8 mouse cellular contexts compared by ENCODE assay signal in the genomic region with DNA sequence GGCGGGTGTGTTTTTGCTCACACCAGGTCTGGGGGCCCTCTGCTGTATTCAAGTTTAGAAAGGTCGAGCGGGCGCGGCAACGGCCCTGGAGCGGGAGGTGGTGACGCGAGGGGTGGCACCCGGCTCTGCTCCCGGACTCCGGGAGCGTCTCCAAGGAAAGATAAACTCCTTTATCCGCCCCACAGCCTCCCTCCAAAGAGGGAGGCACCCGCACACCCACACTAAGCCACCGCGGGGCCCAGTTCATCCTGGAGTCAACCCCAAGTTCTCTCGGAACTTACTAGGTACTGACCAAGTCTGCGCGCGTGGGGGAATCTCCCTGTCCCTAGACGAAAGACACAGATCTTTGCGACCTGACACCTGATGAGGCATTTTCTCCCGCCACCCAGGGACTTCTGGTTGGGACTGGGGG. TPM values are rescaled to one million over a fixed set of nuclear protein-coding genes. Genes with fewer than 3 reads are reported as not detected.
DNase-seq lines count a peak whose midpoint lies in the region; ATAC-seq and TF ChIP-seq lines count a peak whose summit lies in the region.

No protein-coding gene starts in this region.

- H3K36me3 ChIP-seq in kidney, adult 2 months (ENCODE audit: control insufficient read depth, insufficient read depth, low read length), result peaks cover 8% of the 10 kb centered on the region
- H3K36me3 ChIP-seq in heart, embryonic 16.5 days (ENCODE audit: control insufficient read depth, insufficient read depth), result no peaks in the 10 kb centered on the region
- H3K36me3 ChIP-seq in midbrain, embryonic 15.5 days (replicated peaks), result no peaks in the 10 kb centered on the region

- peak overlapping the region; percentile 78 for H3K4me3 ChIP-seq in kidney, adult 2 months (ENCODE audit: insufficient read depth, low read depth, low read length)
- peak overlapping the region; percentile 64 for H3K4me3 ChIP-seq in heart, embryonic 16.5 days (ENCODE audit: low read length)
- peak overlapping the region; percentile 73 for H3K4me3 ChIP-seq in midbrain, embryonic 15.5 days

- peak overlapping the region; percentile 82 for H3K27ac ChIP-seq in kidney, adult 2 months (ENCODE audit: insufficient read depth, low read depth, low read length)
- H3K27ac ChIP-seq in heart, embryonic 16.5 days (ENCODE audit: low read length), result no peak overlapping the region
- no peak overlapping the region for H3K27ac ChIP-seq in midbrain, embryonic 15.5 days

- H3K9ac ChIP-seq in heart, embryonic 16.5 days (ENCODE audit: low read length), result peak overlapping the region; percentile 68
- no peak overlapping the region for H3K9ac ChIP-seq in midbrain, embryonic 15.5 days

- H3K9me3 ChIP-seq in heart, embryonic 16.5 days (replicated peaks; ENCODE audit: control insufficient read depth, low read length), result no peaks in the 10 kb centered on the region
- no peaks in the 10 kb centered on the region for H3K9me3 ChIP-seq in midbrain, embryonic 15.5 days

- peak overlapping the region; percentile 79 for H3K4me2 ChIP-seq in heart, embryonic 16.5 days (ENCODE audit: low read depth, low read length)
- peak overlapping the region; percentile 94 for H3K4me2 ChIP-seq in midbrain, embryonic 15.5 days

- no peak for TF ChIP-seq CTCF in kidney, adult 2 months (conservative IDR thresholded peaks at IDR 0.05; ENCODE audit: insufficient read depth, insufficient read length, low read depth, low read length)

- WGBS in kidney, adult 2 months, result 2% methylated on average over 24 of the region's 24 CpGs
- under 1% methylated on average over 24 of the region's 24 CpGs for WGBS in heart, embryonic 16.5 days
- 0% methylated on average over 24 of the region's 24 CpGs for WGBS in midbrain, embryonic 15.5 days

- no peaks in the 10 kb centered on the region for H3K27me3 ChIP-seq in kidney, adult 2 months (replicated peaks; ENCODE audit: control insufficient read depth, insufficient read depth, low read length)
- no peaks in the 10 kb centered on the region for H3K27me3 ChIP-seq in heart, embryonic 16.5 days (ENCODE audit: control insufficient read depth, insufficient read depth, low read length)
- peaks cover 14% of the 10 kb centered on the region; the same call in 1 of the 2 replicates for H3K27me3 ChIP-seq in midbrain, embryonic 15.5 days (replicated peaks)

- ATAC-seq in common myeloid progenitor, adult 5-6 weeks (replicated peaks; ENCODE audit: low read depth, poor library complexity, severe bottlenecking), result peak; percentile 9
- ATAC-seq in heart, embryonic 16.5 days (replicated peaks; ENCODE audit: extremely low read depth, insufficient read depth, low FRiP score), result 0 out of 2 replicates have a peak, but pooled peaks have one; percentile 10
- 0 out of 2 replicates have a peak, but pooled peaks have one; percentile 6 for ATAC-seq in midbrain, embryonic 15.5 days (replicated peaks)

- H3K4me1 ChIP-seq in kidney, adult 2 months (ENCODE audit: control insufficient read depth, insufficient read depth, low read length), result peaks cover 8% of the 10 kb centered on the region; the same call in 1 of the 2 replicates
- peaks cover 4% of the 10 kb centered on the region for H3K4me1 ChIP-seq in heart, embryonic 16.5 days (ENCODE audit: control insufficient read depth, insufficient read depth, low read length)
- H3K4me1 ChIP-seq in midbrain, embryonic 15.5 days, result peaks cover 13% of the 10 kb centered on the region

- peak; percentile 54 for DNase-seq in kidney, adult 2 months
- DNase-seq in kidney, adult 11 months, result no peak
- DNase-seq in liver, result peak; percentile 85
- DNase-seq in thymus, postnatal 14 days, result peak; percentile 40
- no peak for DNase-seq in layer of hippocampus, adult 18-20 months (ENCODE audit: low spot score in 2 of 2)

- TF ChIP-seq POLR2A in kidney, adult 2 months (IDR thresholded peaks at IDR 0.05; ENCODE audit: low read depth, low read length), result peak; percentile 2

RNA-seq across cellular contexts. Expression of a gene that starts 0.9 kb away (rescaled TPM):
- 32.0 and 34.2 TPM in 2 replicates for polyA plus RNA-seq in kidney, adult 2 months (2012; rRNA removed)
- total RNA-seq in common myeloid progenitor, adult 5-6 weeks (2017), result 11.4 and 13.9 TPM in 2 replicates
- polyA plus RNA-seq in heart, embryonic 16.5 days (2015; fragmentation: Nextera tagmentation; extraction: Ambion mirVana), result 3.9 and 4.1 TPM in 2 replicates
- 1.1 and 1.3 TPM in 2 replicates for polyA plus RNA-seq in midbrain, embryonic 15.5 days (2015; fragmentation: Nextera tagmentation; extraction: Ambion mirVana)
- under 1 TPM; 0.25 to 0.43 TPM for total RNA-seq in layer of hippocampus, adult 18-20 months (2021)

RNA-seq across cellular contexts. Expression of a gene that starts 42.4 kb away (rescaled TPM):
- 10.8 and 11.4 TPM in 2 replicates for polyA plus RNA-seq in kidney, adult 2 months (2012; rRNA removed)
- total RNA-seq in common myeloid progenitor, adult 5-6 weeks (2017), result 2.1 and 2.2 TPM in 2 replicates
- 9.1 and 9.3 TPM in 2 replicates for polyA plus RNA-seq in heart, embryonic 16.5 days (2015; fragmentation: Nextera tagmentation; extraction: Ambion mirVana)
- 12.6 and 13.3 TPM in 2 replicates for polyA plus RNA-seq in midbrain, embryonic 15.5 days (2015; fragmentation: Nextera tagmentation; extraction: Ambion mirVana)
- 1 to 10 TPM; 3.8 to 4.2 TPM for total RNA-seq in layer of hippocampus, adult 18-20 months (2021)

Comparison
In these comparisons a context has a peak if more than half of its experiments do, and no peak if none do; other contexts are left out.
1. DNase-seq: peak in kidney, adult 2 months (single experiment), liver (single experiment) and thymus, postnatal 14 days (single experiment); none in kidney, adult 11 months (single experiment) and layer of hippocampus, adult 18-20 months (0 of 2).
2. Peak in every context shown above with its lines, with median percentiles within 50 percentile points of each other: H3K4me3 ChIP-seq and ATAC-seq.